Mouse (Mus musculus) liver, embryonic 14.5 days (tissue): ENCODE data around the gene Fbxl18. TPM values are rescaled to one million over a fixed set of nuclear protein-coding genes. Genes with fewer than 3 reads are reported as not detected.

ENCODE experiments used
- ATAC-seq: fragments of 200-750 bp; cut with Nextera tagmentation; 2 replicates; pipeline ENCODE4 v1.8.0; 2017; ENCODE audit warnings: moderate number of reproducible peaks, mild to moderate bottlenecking, moderate library complexity; ENCODE audit not compliant: insufficient read depth
- DNase-seq, 3 experiments: peaks; one replicate each; pipeline ENCODE4 v3.0.0-alpha.2; 2012 to 2013; ENCODE audit warnings: low read depth in 3 of 3, low spot score in 3 of 3
- H3K27ac ChIP-seq: fragments of 300-500 bp; sonication (generic); 2 replicates; pipeline ENCODE4 v1.5.1; 2014; ENCODE audit warnings: moderate library complexity, mild to moderate bottlenecking, control low read depth, inconsistent platforms
- H3K27me3 ChIP-seq: fragments of 300-500 bp; sonication (generic); 2 replicates; pipeline ENCODE4 v1.6.1; 2014; ENCODE audit warnings: mild to moderate bottlenecking, low read length, moderate library complexity; ENCODE audit not compliant: control insufficient read depth, insufficient read depth
- H3K36me3 ChIP-seq: fragments of 300-500 bp; sonication (generic); replicated peaks from 2 replicates; pipeline ENCODE4 v1.6.1; 2014; ENCODE audit warnings: low read depth; ENCODE audit not compliant: control insufficient read depth, insufficient read depth
- H3K4me1 ChIP-seq, 2 experiments: fragments of 200-500 bp in 1 of 2; fragments of 300-500 bp in 1 of 2; sonication (generic) in 1 of 2; replicated peaks; 2 replicates each; pipeline ENCODE4 v1.6.1; 2012 to 2014; ENCODE audit warnings: antibody characterized with exemption in 1 of 2, inconsistent platforms in 1 of 2, low read length in 1 of 2; ENCODE audit not compliant: control insufficient read depth in 2 of 2, insufficient read depth in 2 of 2
- H3K4me2 ChIP-seq: fragments of 300-500 bp; sonication (generic); 2 replicates; pipeline ENCODE4 v1.6.1; 2014; ENCODE audit warnings: low read depth, mild to moderate bottlenecking, control low read depth, moderate library complexity
- H3K4me3 ChIP-seq, 2 experiments: fragments of 200-500 bp in 1 of 2; fragments of 300-500 bp in 1 of 2; sonication (generic) in 1 of 2; 2 replicates each; pipeline ENCODE4 v1.5.1; 2012 to 2014; ENCODE audit warnings: low read depth in 2 of 2, low read length in 2 of 2, mild to moderate bottlenecking in 2 of 2, control low read depth in 1 of 2, inconsistent platforms in 1 of 2, moderate library complexity in 1 of 2; ENCODE audit not compliant: insufficient read depth in 1 of 2
- H3K9ac ChIP-seq: fragments of 300-500 bp; sonication (generic); replicated peaks from 2 replicates; pipeline ENCODE4 v1.6.1; 2014; ENCODE audit warnings: mild to moderate bottlenecking, control low read depth, moderate library complexity
- H3K9me3 ChIP-seq: fragments of 300-500 bp; sonication (generic); 2 replicates; pipeline ENCODE4 v1.6.1; 2016; ENCODE audit warnings: low read length, mixed read lengths; ENCODE audit not compliant: control insufficient read depth
- CTCF ChIP-seq: IDR thresholded peaks from 2 replicates; pipeline ENCODE4 v1.5.1; 2016; ENCODE audit warnings: antibody characterized with exemption, low read depth, control low read depth
- EP300 ChIP-seq: IDR thresholded peaks from 2 replicates; pipeline ENCODE4 v1.6.1; 2016; ENCODE audit warnings: antibody characterized with exemption, low read depth
- WGBS: fragments of 180-500 bp; shearing (Covaris S2); extraction: QIAGEN DNeasy Blood & Tissue Kit; methylation state at CpG from one replicate; pipeline ENCODE4 v1.1.7; 2014; ENCODE audit not compliant: insufficient replicate concordance; 5-methylcytosine and 5-hydroxymethylcytosine counted together
- polyA plus RNA-seq, 2 experiments: library from polyadenylated mRNA; depleted of rRNA in 1 of 2; stranded (reverse) in 1 of 2; unstranded in 1 of 2; fragments of >200 nt; fragmentation: Nextera tagmentation in 1 of 2; extraction: Ambion mirVana in 1 of 2; gene quantifications; 2 replicates each; pipeline versions ENCODE4 v1.2.1 to v1.2.3; 2012 to 2014

Fbxl18 gene
- polyA plus RNA-seq, 2 experiments = 1.6 to 1.9 TPM

DNA sequence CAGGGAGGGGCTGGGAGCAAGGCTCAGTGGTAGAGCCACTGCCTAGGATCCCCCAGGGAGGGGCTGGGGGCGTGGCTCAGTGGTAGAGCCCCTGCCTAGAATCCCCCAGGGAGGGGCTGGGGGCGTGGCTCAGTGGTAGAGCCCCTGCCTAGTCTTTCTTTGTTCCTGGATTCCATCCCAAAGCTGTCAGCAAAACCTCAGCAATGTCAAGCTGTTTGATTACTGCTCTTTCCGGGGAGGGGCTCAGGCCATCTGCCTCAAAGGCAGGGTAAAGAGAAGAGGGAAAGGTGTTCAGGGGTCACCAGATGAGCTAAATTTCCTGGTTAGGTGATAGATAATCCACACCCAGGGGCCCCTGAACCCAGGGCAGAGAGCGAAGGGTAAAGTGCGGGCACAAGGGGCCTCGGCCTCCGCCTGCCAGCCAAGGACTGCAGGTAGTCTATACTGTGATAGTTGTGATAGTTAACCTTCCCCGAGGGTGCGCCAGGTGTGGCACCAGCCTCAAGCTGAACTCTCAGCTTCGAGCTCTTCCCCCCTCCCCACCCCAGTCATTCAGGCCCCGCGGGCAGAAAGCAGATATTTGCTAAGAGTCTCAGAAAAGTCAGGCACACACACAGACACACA is 29.2 kb upstream of the Fbxl18 start:
- H3K4me3 ChIP-seq = no peak overlapping the region
- no peak overlapping the region for H3K4me2 ChIP-seq
- ATAC-seq = no peak
- peaks cover 48 to 72% of the 10 kb centered on the region in 2 experiments for H3K4me1 ChIP-seq
- H3K27me3 ChIP-seq = no peaks in the 10 kb centered on the region
- DNase-seq = no peak
- no peak overlapping the region for H3K9ac ChIP-seq
- WGBS = 60% methylated on average over 12 of the region's 12 CpGs
- no peaks in the 10 kb centered on the region for H3K9me3 ChIP-seq
- no peak for TF ChIP-seq EP300
- TF ChIP-seq CTCF = no peak
- no peak overlapping the region for H3K27ac ChIP-seq
- H3K36me3 ChIP-seq = no peaks in the 10 kb centered on the region

DNA sequence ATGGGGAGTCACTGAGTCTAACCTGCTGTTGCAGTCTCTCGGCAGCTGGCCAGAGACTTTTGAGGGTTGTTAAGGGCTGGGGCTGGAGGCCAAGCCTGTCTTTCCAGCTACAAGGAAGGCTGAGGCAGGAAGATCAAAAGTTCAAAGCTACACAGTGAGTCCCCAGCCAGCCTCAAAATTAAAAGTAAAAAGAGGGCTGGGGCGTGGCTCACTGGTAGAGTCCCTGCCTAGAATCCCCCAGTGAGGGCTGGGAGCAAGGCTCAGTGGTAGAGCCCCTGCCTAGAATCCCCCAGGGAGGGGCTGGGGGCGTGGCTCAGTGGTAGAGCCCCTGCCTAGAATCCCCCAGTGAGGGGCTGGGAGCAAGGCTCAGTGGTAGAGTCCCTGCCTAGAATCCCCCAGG is 28.6 kb upstream of the Fbxl18 start:
- ATAC-seq (no peak), DNase-seq (no peak)
- Histone ChIP-seq H3K9ac (no peak overlapping the region), H3K9me3 (no peaks in the 10 kb centered on the region), H3K4me3 (no peak overlapping the region), H3K4me1 (peaks cover 45 to 72% of the 10 kb centered on the region in 2 experiments), H3K27me3 (no peaks in the 10 kb centered on the region), H3K36me3 (no peaks in the 10 kb centered on the region), H3K27ac (no peak overlapping the region), H3K4me2 (no peak overlapping the region)
- WGBS = 65% methylated on average over 3 of the region's 3 CpGs
- TF ChIP-seq EP300 (no peak), CTCF (no peak)

DNA sequence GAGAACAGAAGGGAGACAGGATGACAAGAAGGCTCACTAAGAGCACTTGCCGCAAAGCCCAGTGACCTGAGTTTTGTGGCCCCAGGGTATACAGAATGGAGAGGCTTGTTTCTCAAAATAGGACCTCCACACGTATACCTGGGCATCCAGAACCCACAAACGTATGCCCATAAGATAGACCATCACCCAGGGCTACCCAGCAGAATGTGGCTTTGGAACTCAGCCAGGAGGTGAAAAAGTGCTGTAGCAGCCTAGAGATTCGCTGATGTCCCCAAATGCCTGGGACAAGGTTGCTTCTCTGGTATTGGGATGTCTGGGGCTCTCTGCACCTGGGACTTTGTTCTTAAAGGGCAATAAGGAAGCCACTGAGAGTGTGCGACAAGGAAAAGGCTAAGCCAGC is 27.0 kb upstream of the Fbxl18 start:
- ATAC-seq (no peak), DNase-seq (no peak)
- no peaks in the 10 kb centered on the region for H3K27me3 ChIP-seq
- H3K36me3 ChIP-seq = no peaks in the 10 kb centered on the region
- H3K9me3 ChIP-seq = no peaks in the 10 kb centered on the region
- H3K4me2 ChIP-seq = peak overlapping the region; percentile 70
- no peak for TF ChIP-seq EP300
- no peak for TF ChIP-seq CTCF
- 72% methylated on average over 5 of the region's 5 CpGs for WGBS
- H3K4me3 ChIP-seq = no peak overlapping the region
- H3K9ac ChIP-seq = peak overlapping the region; percentile 65
- H3K27ac ChIP-seq = peak overlapping the region; percentile 98
- H3K4me1 ChIP-seq = peaks cover 42 to 61% of the 10 kb centered on the region in 2 experiments

DNA sequence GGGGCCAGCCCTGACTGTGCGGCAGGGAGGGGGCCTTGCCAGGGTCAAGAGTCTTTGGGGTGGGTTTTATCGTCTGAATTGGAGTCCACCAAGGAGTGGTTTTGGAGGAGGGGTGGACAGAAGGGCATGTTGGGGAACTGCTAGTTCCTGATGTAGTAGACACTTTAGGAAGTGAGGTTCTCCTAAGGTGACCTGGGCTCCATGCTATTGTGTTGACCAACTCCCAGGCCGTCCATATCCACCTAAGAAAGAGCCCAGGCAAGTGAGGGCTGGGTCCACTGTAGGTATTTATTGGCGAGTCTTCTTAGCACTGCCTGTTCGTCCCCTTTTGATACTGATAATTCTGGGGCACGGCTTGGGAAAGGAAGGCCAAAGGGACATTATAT is 25.8 kb upstream of the Fbxl18 start:
- H3K27me3 ChIP-seq = no peaks in the 10 kb centered on the region
- H3K4me3 ChIP-seq = peak overlapping the region; percentile 18 to 31; a peak in 3 of 4 replicates
- H3K36me3 ChIP-seq = no peaks in the 10 kb centered on the region
- peaks cover 36 to 51% of the 10 kb centered on the region in 2 experiments for H3K4me1 ChIP-seq
- H3K9ac ChIP-seq = peak overlapping the region; percentile 65
- H3K9me3 ChIP-seq = no peaks in the 10 kb centered on the region
- no peak for DNase-seq
- peak overlapping the region; percentile 70 for H3K4me2 ChIP-seq
- TF ChIP-seq CTCF (no peak), EP300 (no peak)
- 17% methylated on average over 6 of the region's 6 CpGs for WGBS
- peak; percentile 15; the same call in 1 of the 2 replicates for ATAC-seq
- H3K27ac ChIP-seq = peak overlapping the region; percentile 98

DNA sequence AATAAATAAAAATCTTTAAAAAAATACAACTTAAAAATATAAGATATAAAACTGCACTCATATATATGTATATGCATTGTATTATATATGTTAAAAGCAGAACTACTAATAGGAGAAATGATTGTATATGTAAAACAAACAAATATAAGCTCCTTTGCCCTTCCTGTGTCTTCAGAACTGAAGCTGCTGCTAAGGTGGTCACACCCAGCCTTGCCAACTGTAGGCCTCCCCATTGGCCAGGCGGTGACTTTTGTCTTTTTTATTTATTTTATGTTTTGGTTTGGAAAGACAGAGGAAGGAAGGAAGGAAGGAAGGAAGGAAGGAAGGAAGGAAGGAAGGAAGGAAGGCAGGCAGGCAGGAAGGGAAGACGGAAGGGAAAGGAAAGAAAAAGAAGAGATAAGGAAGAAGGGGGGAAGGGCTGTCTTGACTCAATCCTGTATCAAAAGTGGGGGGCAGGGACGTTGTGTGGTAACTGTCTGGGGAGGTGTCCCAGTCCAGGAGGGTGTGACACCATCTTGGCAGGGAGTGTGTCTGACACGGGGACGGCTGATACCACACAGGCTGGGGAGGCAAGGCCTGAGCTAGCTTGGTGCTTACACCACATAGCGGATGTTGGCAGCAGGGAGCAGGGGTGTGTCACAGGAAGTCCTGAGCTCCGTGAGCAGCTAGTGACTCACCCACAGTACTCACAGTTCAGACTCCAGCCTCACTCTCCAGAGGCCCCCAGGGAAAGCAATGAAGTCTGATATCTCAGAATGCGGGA is 25.3 kb upstream of the Fbxl18 start:
- H3K4me3 ChIP-seq = peak overlapping the region; percentile 18 to 31; a peak in 3 of 4 replicates
- no peaks in the 10 kb centered on the region for H3K9me3 ChIP-seq
- peak; percentile 75 for TF ChIP-seq EP300
- peak; percentile 79 for TF ChIP-seq CTCF
- H3K4me1 ChIP-seq = peaks cover 30 to 45% of the 10 kb centered on the region in 2 experiments
- peak overlapping the region; percentile 70 for H3K4me2 ChIP-seq
- H3K9ac ChIP-seq = peak overlapping the region; percentile 65
- ATAC-seq = peak; percentile 100
- WGBS = 5% methylated on average over 8 of the region's 8 CpGs
- DNase-seq = peak; percentile 96 to 97 (median 96)
- H3K27ac ChIP-seq = peak overlapping the region; percentile 98
- no peaks in the 10 kb centered on the region for H3K36me3 ChIP-seq
- no peaks in the 10 kb centered on the region for H3K27me3 ChIP-seq
